Mouse (Mus musculus): ENCODE results near the gene Igflr1. TPM values are rescaled to one million over a fixed set of nuclear protein-coding genes. Genes with fewer than 3 reads are reported as not detected.
A peak's percentile ranks its signal among the peaks of the same experiment; 100 is the strongest.

The Igflr1 gene
- polyA plus RNA-seq, 1 experiment: 0.66 TPM

GRCm38 (mm10) chr7:30553021-30553589 is 12.1 kb upstream of the Igflr1 start:
- Histone ChIP-seq H3K79me2 (ENCODE audit: control insufficient read depth, insufficient read depth) (no peaks in the 10 kb centered on the region), H3K27me3 (ENCODE audit: control insufficient read depth, insufficient read depth, insufficient read length) (no peaks in the 10 kb centered on the region), H3K36me3 (ENCODE audit: control insufficient read depth, insufficient read depth) (peaks cover 16% of the 10 kb centered on the region), H3K4me3 (peak overlapping the region; percentile 68), H3ac (ENCODE audit: control insufficient read depth, insufficient read length) (peak overlapping the region; percentile 8), H3K4me2 (ENCODE audit: low read depth) (peak overlapping the region; percentile 75)
- TF ChIP-seq E2F4 (IDR thresholded peaks at IDR 0.05; ENCODE audit: insufficient read depth) (no peak), CEBPB (IDR thresholded peaks at IDR 0.05; ENCODE audit: insufficient read depth, poor library complexity, severe bottlenecking) (no peak), USF1 (IDR thresholded peaks at IDR 0.05; ENCODE audit: low read depth) (no peak), SRF (IDR thresholded peaks at IDR 0.05; ENCODE audit: control insufficient read depth, insufficient read length, low read depth) (no peak), MYOG (IDR thresholded peaks at IDR 0.05; ENCODE audit: control insufficient read depth in 1 of 3, insufficient read depth in 1 of 3, insufficient read length in 2 of 3, low read depth in 2 of 3) (no peak), TCF3 (IDR thresholded peaks at IDR 0.05; ENCODE audit: insufficient read length, low read depth) (no peak), MYOD1 (IDR thresholded peaks at IDR 0.05; ENCODE audit: control insufficient read depth in 1 of 3, insufficient read length in 2 of 3, low read depth in 2 of 3) (no peak), REST (IDR thresholded peaks at IDR 0.05; ENCODE audit: insufficient read depth, insufficient read length) (no peak), POLR2AphosphoS2 (IDR thresholded peaks at IDR 0.05; ENCODE audit: insufficient read length, low read depth) (peak; percentile 93), POLR2A (IDR thresholded peaks at IDR 0.05; ENCODE audit: insufficient read length, low read depth) (peak; percentile 82), MAX (IDR thresholded peaks at IDR 0.05; ENCODE audit: low read depth) (no peak), TCF12 (IDR thresholded peaks at IDR 0.05; ENCODE audit: insufficient read depth, poor library complexity, severe bottlenecking) (no peak)

DNA sequence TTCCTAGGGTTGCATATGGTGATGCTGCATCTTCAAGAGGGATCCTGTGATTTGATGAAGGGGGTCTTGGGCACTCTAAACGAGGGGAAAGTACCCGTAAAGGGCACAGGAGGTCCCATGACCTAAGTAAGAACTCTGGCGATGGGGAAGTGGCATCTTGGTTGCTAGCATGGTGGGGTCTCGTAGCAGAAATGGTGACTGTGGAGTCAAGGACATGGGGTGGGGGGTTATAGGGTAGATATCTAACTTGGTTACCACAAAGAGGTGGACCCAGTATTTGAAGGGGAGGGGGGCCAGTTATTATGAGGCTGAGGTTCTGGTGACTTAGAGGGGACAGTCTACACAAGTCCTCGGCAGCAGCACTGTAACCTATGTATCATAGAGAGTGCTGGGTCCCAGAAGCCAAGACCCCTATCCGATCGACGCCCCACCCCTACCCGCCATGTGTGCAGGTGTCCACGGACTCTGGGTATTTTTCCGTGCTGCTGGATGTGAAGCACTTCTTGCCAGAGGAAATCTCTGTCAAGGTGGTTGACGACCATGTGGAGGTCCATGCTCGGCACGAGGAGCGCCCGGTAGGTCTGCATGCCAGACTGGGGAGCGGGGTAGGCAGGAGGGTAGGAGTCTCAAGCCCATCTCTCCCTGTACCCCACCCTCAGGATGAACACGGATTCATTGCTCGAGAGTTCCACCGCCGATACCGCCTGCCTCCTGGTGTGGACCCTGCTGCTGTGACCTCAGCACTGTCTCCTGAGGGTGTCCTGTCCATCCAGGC is 11.2 kb upstream of the Igflr1 start:
- H3ac ChIP-seq (ENCODE audit: control insufficient read depth, insufficient read length): peak overlapping the region; percentile 8
- H3K4me3 ChIP-seq: peak overlapping the region; percentile 68
- peaks cover 8% of the 10 kb centered on the region for H3K36me3 ChIP-seq (ENCODE audit: control insufficient read depth, insufficient read depth)
- TF ChIP-seq POLR2AphosphoS2 (IDR thresholded peaks at IDR 0.05; ENCODE audit: insufficient read length, low read depth) (peak; percentile 57), E2F4 (IDR thresholded peaks at IDR 0.05; ENCODE audit: insufficient read depth) (no peak)
- peaks cover 5% of the 10 kb centered on the region for H3K79me2 ChIP-seq (ENCODE audit: control insufficient read depth, insufficient read depth)
- H3K4me2 ChIP-seq (ENCODE audit: low read depth): peak overlapping the region; percentile 75
- H3K27me3 ChIP-seq (ENCODE audit: control insufficient read depth, insufficient read depth, insufficient read length): no peaks in the 10 kb centered on the region

DNA sequence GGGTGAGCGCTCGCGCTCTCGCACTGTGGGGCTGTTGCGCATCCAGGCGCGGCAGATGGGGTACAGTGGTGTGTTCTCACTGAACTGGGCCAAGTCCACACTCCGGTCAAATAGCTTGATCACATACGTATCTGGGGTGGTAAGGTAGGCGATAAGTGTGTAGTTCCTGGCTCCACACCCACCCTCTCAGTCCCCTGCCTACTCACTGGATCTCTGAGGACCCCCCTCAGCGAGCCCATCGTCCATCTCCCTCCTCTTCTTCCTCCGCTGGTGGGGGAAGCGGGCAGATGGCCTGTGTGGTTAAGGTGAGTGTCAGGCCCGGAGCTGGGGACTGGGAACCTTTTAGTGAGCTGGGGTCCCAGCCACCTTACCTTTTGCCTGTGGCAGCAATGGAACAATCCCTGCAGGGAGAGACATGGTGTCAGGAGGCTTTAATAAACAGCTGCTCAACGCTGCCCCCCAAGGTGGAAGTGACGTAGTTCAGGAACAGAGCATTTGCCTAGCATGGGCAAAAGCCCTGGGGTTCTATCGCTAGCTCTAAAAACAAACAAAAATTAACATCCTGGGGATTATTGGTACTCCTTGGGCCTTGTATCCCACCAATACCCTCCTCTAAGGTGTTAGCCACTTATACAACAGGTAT is 8.2 kb upstream of the Igflr1 start:
- TF ChIP-seq MAX (IDR thresholded peaks at IDR 0.05; ENCODE audit: low read depth) (no peak), TCF3 (IDR thresholded peaks at IDR 0.05; ENCODE audit: insufficient read length, low read depth) (no peak), CEBPB (IDR thresholded peaks at IDR 0.05; ENCODE audit: insufficient read depth, poor library complexity, severe bottlenecking) (no peak), POLR2A (IDR thresholded peaks at IDR 0.05; ENCODE audit: insufficient read length, low read depth) (no peak), POLR2AphosphoS2 (IDR thresholded peaks at IDR 0.05; ENCODE audit: insufficient read length, low read depth) (peak; percentile 7)
- H3K79me2 ChIP-seq (ENCODE audit: control insufficient read depth, insufficient read depth): peaks cover 13% of the 10 kb centered on the region
- H3K27me3 ChIP-seq (ENCODE audit: control insufficient read depth, insufficient read depth, insufficient read length): no peaks in the 10 kb centered on the region
- H3K4me2 ChIP-seq (ENCODE audit: low read depth): no peak overlapping the region
- no peak overlapping the region for H3ac ChIP-seq (ENCODE audit: control insufficient read depth, insufficient read length)
- H3K36me3 ChIP-seq (ENCODE audit: control insufficient read depth, insufficient read depth): peaks cover 8% of the 10 kb centered on the region
- no peak overlapping the region for H3K4me3 ChIP-seq

DNA sequence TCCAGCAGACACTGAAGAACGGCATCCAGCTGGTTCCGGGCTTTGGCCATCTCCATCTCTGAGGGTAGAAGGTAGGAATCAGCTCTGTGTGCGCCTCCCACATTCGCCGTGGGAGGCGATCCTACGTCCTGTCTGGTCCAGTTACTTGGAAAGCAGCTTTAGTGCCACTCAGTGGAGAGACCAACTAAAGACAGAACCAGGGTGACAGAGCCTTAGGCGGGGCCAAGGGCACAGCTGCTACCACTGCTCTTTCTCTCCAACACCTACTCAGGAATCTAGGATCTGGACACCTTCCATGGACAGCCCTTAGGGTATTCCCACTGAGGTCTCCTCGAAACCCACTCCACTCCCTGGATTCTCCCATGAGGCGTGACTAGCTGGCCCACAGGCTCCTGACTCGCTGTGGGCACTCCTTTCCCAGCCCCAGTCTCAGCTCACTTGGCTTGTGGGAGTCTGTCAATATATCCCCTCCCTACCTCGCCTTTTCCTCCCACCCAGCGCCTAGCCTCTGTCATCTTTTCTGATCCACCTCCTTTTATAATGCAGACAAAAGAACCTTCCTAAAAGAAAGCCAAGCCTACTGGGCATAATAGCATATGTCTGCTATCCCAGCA is 7.2 kb upstream of the Igflr1 start:
- TF ChIP-seq MYOD1 (IDR thresholded peaks at IDR 0.05; ENCODE audit: control insufficient read depth in 1 of 3, insufficient read length in 2 of 3, low read depth in 2 of 3): peak in 2 of 3 experiments; percentile 32 to 76
- TF ChIP-seq TCF12 (IDR thresholded peaks at IDR 0.05; ENCODE audit: insufficient read depth, poor library complexity, severe bottlenecking): no peak
- TF ChIP-seq POLR2AphosphoS2 (IDR thresholded peaks at IDR 0.05; ENCODE audit: insufficient read length, low read depth): no peak
- TF ChIP-seq E2F4 (IDR thresholded peaks at IDR 0.05; ENCODE audit: insufficient read depth): no peak
- TF ChIP-seq POLR2A (IDR thresholded peaks at IDR 0.05; ENCODE audit: insufficient read length, low read depth): peak; percentile 14
- TF ChIP-seq REST (IDR thresholded peaks at IDR 0.05; ENCODE audit: insufficient read depth, insufficient read length): no peak
- TF ChIP-seq MAX (IDR thresholded peaks at IDR 0.05; ENCODE audit: low read depth): no peak
- TF ChIP-seq SRF (IDR thresholded peaks at IDR 0.05; ENCODE audit: control insufficient read depth, insufficient read length, low read depth): no peak
- TF ChIP-seq TCF3 (IDR thresholded peaks at IDR 0.05; ENCODE audit: insufficient read length, low read depth): no peak
- no peak for TF ChIP-seq USF1 (IDR thresholded peaks at IDR 0.05; ENCODE audit: low read depth)
- TF ChIP-seq MYOG (IDR thresholded peaks at IDR 0.05; ENCODE audit: control insufficient read depth in 1 of 3, insufficient read depth in 1 of 3, insufficient read length in 2 of 3, low read depth in 2 of 3): peak in 2 of 3 experiments; percentile 27 to 67
- TF ChIP-seq CEBPB (IDR thresholded peaks at IDR 0.05; ENCODE audit: insufficient read depth, poor library complexity, severe bottlenecking): no peak
- Histone ChIP-seq H3ac (ENCODE audit: control insufficient read depth, insufficient read length) (peak overlapping the region; percentile 74), H3K4me3 (peak overlapping the region; percentile 72), H3K79me2 (ENCODE audit: control insufficient read depth, insufficient read depth) (peaks cover 21% of the 10 kb centered on the region), H3K36me3 (ENCODE audit: control insufficient read depth, insufficient read depth) (peaks cover 8% of the 10 kb centered on the region), H3K4me2 (ENCODE audit: low read depth) (peak overlapping the region; percentile 77), H3K27me3 (ENCODE audit: control insufficient read depth, insufficient read depth, insufficient read length) (no peaks in the 10 kb centered on the region)
